In genomic region chr11:109668115-109668725, GRCm38 (mm10) we compare ENCODE assay signal across 19 mouse cellular contexts. TPM values are rescaled to one million over a fixed set of nuclear protein-coding genes. Genes with fewer than 3 reads are reported as not detected.
A peak's percentile ranks its signal among the peaks of the same experiment; 100 is the strongest.
DNase-seq lines count a peak whose midpoint lies in the region; TF ChIP-seq lines count a peak whose summit lies in the region.
"Had no signal": no experiment of that assay in that cellular context is flagged by ENCODE, and none has a peak within 500 bp of the region (broad histone marks: within the 10 kb centered on the region; RNA-seq: fewer than 3 reads in every experiment).

No protein-coding gene starts in this region.

- H3K4me3 ChIP-seq in layer of hippocampus, adult 2 months = no peak overlapping the region
- H3K4me3 ChIP-seq in MEL (ENCODE audit: control insufficient read depth in 1 of 2, insufficient read depth in 1 of 2, low read depth in 2 of 2, low read length in 2 of 2) = no peak overlapping the region
- H3K4me3 ChIP-seq: embryonic facial prominence, embryonic 12.5 days; forebrain, embryonic 13.5 days; heart, embryonic 15.5 days; hindbrain, embryonic 15.5 days had no signal

- no peak overlapping the region for H3K9ac ChIP-seq in MEL (ENCODE audit: control insufficient read depth, low read depth, low read length, poor library complexity, severe bottlenecking)
- H3K9ac ChIP-seq: embryonic facial prominence, embryonic 12.5 days; forebrain, embryonic 13.5 days; forebrain, postnatal 0 days; heart, embryonic 15.5 days; hindbrain, embryonic 15.5 days had no signal

- no peak for TF ChIP-seq POLR2A in MEL (IDR thresholded peaks at IDR 0.05; ENCODE audit: control insufficient read depth in 1 of 2, insufficient read depth in 1 of 2, low read depth in 1 of 2, low read length in 2 of 2, poor library complexity in 1 of 2)

- peaks cover 0 to 15% of the 10 kb centered on the region in 2 experiments; a peak in 2 of 4 replicates for H3K4me1 ChIP-seq in MEL (ENCODE audit: control insufficient read depth in 1 of 2, insufficient read depth in 2 of 2, low read length in 2 of 2)
- H3K4me1 ChIP-seq: forebrain, embryonic 13.5 days; hindbrain, embryonic 15.5 days had no signal

- DNase-seq in adrenal gland, adult (ENCODE audit: inconsistent age in 2 of 2, low spot score in 1 of 2) = peak; percentile 6 to 30
- DNase-seq in adrenal gland, adult 18-20 months (ENCODE audit: low spot score in 2 of 2) = no peak
- no peak for DNase-seq in layer of hippocampus, adult 2 months (ENCODE audit: low spot score in 2 of 2)
- DNase-seq in layer of hippocampus, postnatal 14 days (ENCODE audit: low spot score in 2 of 2) = no peak
- no peak for DNase-seq in MEL (ENCODE audit: low read depth, low spot score)
- DNase-seq in spleen, postnatal 14 days (ENCODE audit: low spot score in 2 of 2) = no peak
- no peak for DNase-seq in adrenal gland, postnatal 14 days
- DNase-seq: cerebellum, adult 11-12 months; cerebellum, adult 9-10 months; cerebellum, postnatal 25 days; forebrain, postnatal 0 days; gastrocnemius, postnatal 36 days; heart, adult 18-20 months; heart, postnatal 14 days had no signal

- H3K27ac ChIP-seq in layer of hippocampus, adult 2 months = peak overlapping the region; percentile 46; the same call in 1 of the 2 replicates
- no peak overlapping the region for H3K27ac ChIP-seq in MEL (ENCODE audit: control insufficient read depth, low read depth, low read length)
- H3K27ac ChIP-seq: embryonic facial prominence, embryonic 12.5 days; forebrain, embryonic 13.5 days; heart, embryonic 15.5 days; hindbrain, embryonic 15.5 days had no signal

- no peak for TF ChIP-seq EP300 in MEL (IDR thresholded peaks at IDR 0.05; ENCODE audit: low read depth in 1 of 2, low read length in 2 of 2)

- peaks cover 10 to 36% of the 10 kb centered on the region in 2 experiments; a peak in 3 of 4 replicates for H3K36me3 ChIP-seq in MEL (ENCODE audit: control insufficient read depth in 1 of 2, insufficient read depth in 2 of 2, low read length in 2 of 2)

- TF ChIP-seq CTCF in layer of hippocampus, adult 2 months (conservative IDR thresholded peaks at IDR 0.05) = no peak
- TF ChIP-seq CTCF in MEL (IDR thresholded peaks at IDR 0.05 in 2 of 3, conservative IDR thresholded peaks at IDR 0.05 in 1 of 3; ENCODE audit: control insufficient read depth in 1 of 3, insufficient read depth in 1 of 3, low read depth in 2 of 3, low read length in 3 of 3, poor library complexity in 1 of 3, severe bottlenecking in 1 of 3) = no peak

- TF ChIP-seq RAD21 in MEL (IDR thresholded peaks at IDR 0.05; ENCODE audit: low read depth, low read length) = no peak

- no peaks in the 10 kb centered on the region for H3K9me3 ChIP-seq in MEL (replicated peaks; ENCODE audit: insufficient read depth, low read length)
- H3K9me3 ChIP-seq: embryonic facial prominence, embryonic 12.5 days; forebrain, embryonic 13.5 days; heart, embryonic 15.5 days; hindbrain, embryonic 15.5 days had no signal

- no peaks in the 10 kb centered on the region for H3K27me3 ChIP-seq in MEL (ENCODE audit: control insufficient read depth in 1 of 2, insufficient read depth in 2 of 2, low read length in 2 of 2)
- H3K27me3 ChIP-seq: CH12.LX; embryonic facial prominence, embryonic 12.5 days; forebrain, embryonic 13.5 days; heart, embryonic 15.5 days; hindbrain, embryonic 15.5 days had no signal

- H3K79me2 ChIP-seq in MEL (ENCODE audit: control insufficient read depth, insufficient read depth, low read length, poor library complexity) = no peaks in the 10 kb centered on the region

TF ChIP-seq in MEL, 35 proteins besides CTCF, POLR2A, EP300 and RAD21:
- TF ChIP-seq ZNF384 (IDR thresholded peaks at IDR 0.05; ENCODE audit: low read depth, low read length) (no peak), MXI1 (IDR thresholded peaks at IDR 0.05; ENCODE audit: low read depth, low read length) (0 out of 2 replicates have a peak, but pooled peaks have one; percentile 9)

RNA-seq across cellular contexts. Expression of gene Prkar1a, which starts 19.0 kb away (rescaled TPM):
- total RNA-seq in adrenal gland, adult 18-20 months (2021) = 100 to 1,000 TPM; 376 to 457 TPM
- total RNA-seq in layer of hippocampus, adult 2 months (2021) = 100 to 1,000 TPM; 522 to 554 TPM
- 100 to 1,000 TPM; 463 to 484 TPM for total RNA-seq in layer of hippocampus, postnatal 14 days (2021)
- 69.6 and 70.2 TPM in 2 replicates for total RNA-seq in MEL (2012; rRNA removed)
- polyA plus RNA-seq in MEL (2012; ENCODE audit: insufficient read depth in 1 of 2, insufficient read length in 2 of 2, low read depth in 1 of 2, low replicate concordance in 2 of 2, missing spikeins in 1 of 2) = 100 to 1,000 TPM in 1 of 2 experiments, not detected in 1; 152 TPM
- 346 and 353 TPM in 2 replicates for total RNA-seq in adrenal gland, postnatal 14 days (2021)

RNA-seq across cellular contexts. Expression of gene Fam20a, which starts 53.9 kb away (rescaled TPM):
- 1 to 10 TPM; 2.6 to 3.0 TPM for total RNA-seq in adrenal gland, adult 18-20 months (2021)
- 10 to 100 TPM; 13.6 to 16.1 TPM for total RNA-seq in layer of hippocampus, adult 2 months (2021)
- 10 to 100 TPM; 18.7 to 21.0 TPM for total RNA-seq in layer of hippocampus, postnatal 14 days (2021)
- total RNA-seq in MEL (2012; rRNA removed) = not detected in 2 replicates
- not detected for polyA plus RNA-seq in MEL (2012; ENCODE audit: insufficient read depth in 1 of 2, insufficient read length in 2 of 2, low read depth in 1 of 2, low replicate concordance in 2 of 2, missing spikeins in 1 of 2)
- 6.0 and 9.0 TPM in 2 replicates for total RNA-seq in adrenal gland, postnatal 14 days (2021)

RNA-seq across cellular contexts. Expression of gene Wipi1, which starts 56.5 kb away (rescaled TPM):
- 10 to 100 TPM; 18.1 to 28.9 TPM for total RNA-seq in adrenal gland, adult 18-20 months (2021)
- 10 to 100 TPM; 21.6 to 22.2 TPM for total RNA-seq in layer of hippocampus, adult 2 months (2021)
- total RNA-seq in layer of hippocampus, postnatal 14 days (2021) = 10 to 100 TPM; 23.1 to 25.6 TPM
- total RNA-seq in MEL (2012; rRNA removed) = 2.5 and 2.6 TPM in 2 replicates
- 1 to 10 TPM in 1 of 2 experiments, not detected in 1; 8.2 TPM for polyA plus RNA-seq in MEL (2012; ENCODE audit: insufficient read depth in 1 of 2, insufficient read length in 2 of 2, low read depth in 1 of 2, low replicate concordance in 2 of 2, missing spikeins in 1 of 2)
- 31.9 and 40.0 TPM in 2 replicates for total RNA-seq in adrenal gland, postnatal 14 days (2021)

Comparison
In these comparisons a context has a peak if more than half of its experiments do, and no peak if none do; other contexts are left out.
1. DNase-seq: peak in adrenal gland, adult (2 of 2); none in adrenal gland, adult 18-20 months (0 of 2), layer of hippocampus, adult 2 months (0 of 2), layer of hippocampus, postnatal 14 days (0 of 2), MEL (single experiment), spleen, postnatal 14 days (0 of 2) and adrenal gland, postnatal 14 days (single experiment).